Mouse (Mus musculus) right cerebral cortex, postnatal 36 days (tissue): ENCODE results near the gene BC061237.
"Not testable (repeated sequence)": the region's sequence is repeated elsewhere in the genome, so short reads cannot be mapped to it uniquely, and the experiment has no call there.

Experiments
- DNase-seq, 2 experiments: peaks; one replicate each; pipeline ENCODE4 v3.0.0; 2022; ENCODE audit warnings: low spot score in 2 of 2, mixed read lengths in 1 of 2

BC061237 gene

GRCm38 (mm10) chr14:44492163-44492562, at the start of gene BC061237:
TSS of gene BC061237 (plus strand) at chr14:44492463.
- DNase-seq = not testable (repeated sequence)

DNA sequence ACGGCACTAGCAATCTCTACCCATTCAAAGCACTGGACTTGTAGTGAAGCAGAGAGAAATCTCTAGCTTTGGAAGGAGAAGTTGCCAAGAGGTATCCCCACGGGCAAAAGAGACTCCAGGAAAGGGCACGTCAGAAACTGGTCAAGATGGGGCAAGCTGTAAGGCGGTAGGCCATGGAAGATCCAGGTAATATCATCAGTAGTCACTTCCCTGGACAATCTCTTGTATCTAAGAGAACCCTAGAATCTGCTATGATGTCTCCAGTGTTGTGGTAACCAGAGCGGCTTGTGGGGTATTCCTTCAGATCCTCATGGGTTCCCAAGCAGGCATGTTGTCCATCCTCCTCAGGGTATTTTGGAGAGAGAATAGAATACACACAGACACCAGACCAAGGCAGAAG, 25.7 kb downstream of the BC061237 start, which contains the start of gene Gm17093:
Gene Gm17093, plus strand, starts transcription at position 301 of the 400 bp plus-strand sequence.
- not testable (repeated sequence) for DNase-seq

DNA sequence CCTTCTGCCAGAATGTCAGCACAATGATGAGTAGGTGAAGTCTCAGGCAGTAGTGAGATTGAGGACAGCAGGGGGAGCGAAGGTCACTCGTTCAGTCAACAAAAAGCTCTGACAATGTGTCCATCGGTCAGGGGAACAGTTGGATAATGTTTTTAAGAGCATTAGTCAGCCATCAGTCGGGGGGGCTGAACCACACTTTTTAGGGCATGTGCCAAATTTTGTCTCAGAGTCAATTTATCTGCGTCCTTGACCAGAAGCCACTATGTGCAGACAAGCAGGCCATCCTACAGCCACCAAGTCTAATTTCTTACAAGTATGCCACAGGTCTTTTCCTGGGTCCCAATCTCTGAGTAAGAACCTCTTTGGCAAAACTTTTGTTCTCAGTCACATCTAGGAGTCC, 55.7 kb downstream of the BC061237 start:
- not testable (repeated sequence) for DNase-seq
